Mouse (Mus musculus): ENCODE results near the gene Gprc5d.

Gprc5d gene

GRCm38 (mm10) chr6:135066795-135067445 lies 51.2 kb downstream of the Gprc5d start:
- DNase-seq: no peak

DNA sequence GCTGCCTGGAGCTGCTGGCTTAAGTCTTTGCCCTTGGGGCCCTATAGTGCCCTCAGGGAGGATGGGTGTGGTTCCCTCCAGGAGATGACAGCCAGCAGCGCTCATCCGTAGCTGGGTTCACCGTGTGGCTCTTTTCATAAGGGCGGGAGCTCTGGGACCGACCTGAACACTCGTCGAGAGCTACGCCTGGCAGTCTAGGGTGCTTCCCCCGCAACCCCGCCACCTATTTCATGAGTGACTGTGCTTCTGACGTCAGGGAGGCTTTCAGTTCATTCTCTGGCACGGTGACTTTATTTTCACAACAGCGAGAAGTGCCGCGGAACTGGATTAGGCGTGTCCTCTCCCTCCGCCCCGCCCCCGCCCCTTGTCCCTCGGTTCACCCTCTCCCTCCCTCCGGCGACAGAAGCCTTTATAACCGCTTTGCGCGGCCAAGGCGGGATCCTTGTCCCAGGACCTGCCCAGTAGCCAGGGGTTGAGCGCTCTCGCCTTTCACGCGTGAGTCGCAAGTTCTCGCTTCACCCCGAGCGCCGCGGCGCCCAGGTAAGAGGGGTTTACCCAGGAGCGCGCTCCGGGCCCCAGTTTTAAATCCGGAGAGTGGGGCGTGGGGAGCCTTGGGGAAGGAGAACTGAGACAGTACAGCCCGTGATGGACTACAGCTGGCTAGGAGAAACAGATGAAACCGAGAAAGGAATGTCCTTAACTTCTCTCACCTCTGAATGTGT lies 52.7 kb downstream of the Gprc5d start, which contains the start of gene Gprc5a:
Gprc5a (plus strand) TSS at position 416 of the 722 bp plus-strand sequence.
- no peak for DNase-seq

- DNase-seq: no peak
Observed at GRCm38 (mm10) chr6:135064621-135065020, 53.5 kb downstream of the Gprc5d start.

DNA sequence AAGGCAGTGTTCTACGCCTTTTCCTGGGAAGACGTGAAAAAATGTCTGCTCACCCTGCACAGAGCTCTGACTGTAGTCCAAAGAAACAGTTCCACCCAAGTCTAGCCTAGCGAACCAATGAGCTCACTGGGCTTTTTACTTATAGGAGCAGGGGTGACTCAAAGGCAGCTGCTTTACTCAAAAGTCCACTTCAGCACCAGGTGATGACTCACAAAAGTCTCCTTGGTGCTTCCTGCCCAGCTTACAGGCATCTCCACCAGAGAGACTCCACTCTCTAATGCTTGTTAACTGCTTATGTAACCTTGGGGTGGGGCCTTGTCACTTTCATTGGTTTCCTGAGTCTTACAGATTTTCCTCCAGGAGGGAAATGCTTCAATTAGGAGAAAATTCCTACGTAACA lies 57.4 kb downstream of the Gprc5d start:
- DNase-seq: no peak

Measured in right cerebral cortex, postnatal 4 days (tissue).